Mouse (Mus musculus): Measurements from ENCODE around the gene Il10rb.

Gene Il10rb

DNA sequence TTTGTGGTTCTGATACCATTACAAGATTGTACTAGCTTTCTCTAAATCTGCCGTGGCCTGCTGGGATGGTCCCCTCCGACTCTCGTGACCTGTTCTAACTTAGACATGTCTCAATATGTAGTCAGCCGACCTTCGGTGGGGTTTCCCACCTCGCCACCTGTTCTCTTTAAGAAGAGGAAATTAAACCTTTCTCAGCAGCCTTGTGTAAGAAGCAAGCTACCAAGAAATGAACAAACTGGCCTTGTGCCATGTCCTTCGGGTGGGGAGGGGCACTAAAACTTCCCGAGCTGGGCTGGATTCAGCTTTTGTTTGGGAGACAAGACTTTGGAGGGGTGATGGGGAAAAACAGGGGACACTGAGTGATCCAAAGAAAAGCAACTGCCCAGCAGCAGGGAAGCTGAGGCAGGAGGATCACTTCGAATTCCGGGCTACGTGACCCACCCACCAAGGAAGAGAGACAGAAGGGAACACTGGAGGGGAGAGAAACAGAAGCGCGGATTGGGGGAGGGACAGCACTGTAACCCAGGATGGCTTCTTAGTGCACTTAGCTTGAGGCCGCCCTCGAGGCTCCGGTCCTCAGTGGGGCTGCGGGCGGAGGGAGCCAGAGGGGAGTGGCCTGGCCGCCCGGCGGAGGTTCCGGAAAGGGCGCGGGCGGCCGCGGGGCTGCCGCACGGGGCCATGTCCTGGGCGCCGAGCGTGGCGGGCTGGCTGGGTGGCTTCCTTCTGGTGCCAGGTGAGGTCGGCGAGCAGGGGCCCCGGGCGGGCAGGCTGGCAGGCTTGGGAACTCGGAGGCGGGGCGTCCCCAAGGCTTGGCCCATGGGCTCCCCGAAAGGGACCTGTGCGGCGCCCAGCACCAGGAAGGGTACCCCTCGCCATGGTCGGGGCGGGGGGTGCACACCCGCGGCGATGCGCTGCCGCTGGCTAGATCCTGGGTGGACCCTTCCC lies at the start of gene Il10rb:
Gene Il10rb (plus strand): TSS at position 525 of the 945 bp plus-strand sequence.
- peak; percentile 87 for DNase-seq

DNA sequence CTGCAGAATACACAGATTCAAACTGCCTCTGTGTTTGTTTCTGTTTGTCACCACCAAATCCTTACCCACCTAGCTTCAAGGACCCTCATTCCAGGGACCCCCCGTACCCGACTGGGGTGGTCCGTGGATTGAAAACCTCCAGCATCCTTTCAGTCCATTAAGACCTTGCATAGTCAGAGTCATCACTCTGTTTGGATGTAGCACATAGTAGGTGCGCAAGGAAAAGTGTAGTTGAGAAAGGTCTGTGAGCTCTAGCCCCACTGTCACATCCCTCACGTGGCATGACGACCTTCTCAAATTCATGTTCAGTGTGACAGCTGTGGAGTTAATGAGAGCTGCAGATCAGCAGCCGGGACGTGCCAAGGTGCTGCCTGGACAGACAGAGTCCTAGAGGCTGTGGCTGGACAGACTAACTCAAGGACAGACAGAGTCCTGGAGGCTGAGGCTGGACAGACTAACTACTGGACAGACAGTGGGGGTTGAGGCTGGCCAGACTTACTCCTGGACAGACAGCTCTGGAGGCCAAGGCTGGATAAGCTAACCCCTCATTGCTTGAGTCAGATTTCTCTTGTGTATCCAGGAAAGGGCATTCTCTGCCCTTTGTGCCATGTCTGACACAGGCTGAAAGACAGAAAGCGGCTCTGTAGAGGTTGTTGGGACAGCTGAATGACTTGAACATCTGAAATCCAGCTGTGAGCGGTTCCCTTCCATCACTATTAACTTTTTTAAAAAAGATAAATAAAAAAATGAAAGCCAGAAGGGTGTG lies 49.0 kb upstream of the Il10rb start:
- no peak for DNase-seq

DNA sequence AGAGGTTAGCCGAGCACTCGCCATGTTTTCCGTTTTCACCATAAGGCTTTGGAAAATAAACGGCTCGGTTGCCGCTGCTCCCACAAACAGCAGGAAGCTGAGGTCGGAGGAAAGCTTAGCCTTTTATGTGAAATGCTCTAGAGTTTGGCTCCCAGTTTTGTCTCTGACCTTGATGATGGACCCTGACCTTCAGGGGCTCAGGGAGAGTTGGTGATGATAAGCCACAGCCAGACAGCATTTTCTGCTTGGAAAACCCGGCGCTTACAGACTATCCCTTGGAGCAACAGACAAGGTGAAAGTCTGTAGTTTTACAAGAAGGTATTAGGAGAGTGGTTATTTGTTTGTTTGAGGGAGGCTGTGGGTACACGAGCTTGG lies 48.5 kb upstream of the Il10rb start:
- DNase-seq, result no peak

DNA sequence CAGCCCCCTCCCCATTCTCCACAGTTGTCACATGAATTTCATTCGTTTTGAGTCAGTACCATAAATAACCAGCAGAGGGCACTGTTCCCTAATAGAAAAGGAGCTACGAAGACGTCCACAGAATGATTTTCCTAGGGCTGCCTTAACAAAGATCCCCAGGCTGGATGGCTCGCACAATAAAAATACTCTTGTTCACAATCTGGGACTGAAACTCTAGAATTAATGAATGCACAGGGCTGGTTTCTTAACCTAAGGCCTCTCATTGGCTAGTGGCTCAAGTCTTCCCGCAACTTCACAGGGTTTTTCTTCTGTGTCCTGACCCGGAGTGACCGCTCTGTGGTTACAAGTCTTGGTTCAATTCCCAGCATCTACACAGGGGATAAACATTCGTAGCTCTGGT lies 47.4 kb upstream of the Il10rb start:
- DNase-seq, result peak in 1 of 2 experiments; percentile 41

DNA sequence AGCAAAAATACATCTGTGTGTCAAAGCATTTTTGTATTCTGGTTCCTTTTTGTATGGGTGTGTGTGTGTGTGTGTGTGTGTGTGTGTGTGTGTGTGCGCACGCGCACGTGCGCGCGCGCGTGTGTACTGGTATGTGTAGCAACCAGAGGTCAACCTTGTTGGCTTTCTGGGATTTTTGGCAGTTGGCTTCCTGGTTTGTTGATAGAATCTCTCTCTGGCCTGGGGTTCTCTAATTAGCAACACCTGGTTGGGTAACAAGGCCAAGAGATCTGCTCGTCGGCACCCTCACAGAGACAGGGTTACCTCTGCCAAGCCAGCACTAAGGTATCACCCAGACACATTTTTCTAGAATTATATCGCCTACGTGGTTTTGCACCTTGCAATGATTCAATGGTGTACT lies 46.4 kb upstream of the Il10rb start:
- no peak for DNase-seq

DNA sequence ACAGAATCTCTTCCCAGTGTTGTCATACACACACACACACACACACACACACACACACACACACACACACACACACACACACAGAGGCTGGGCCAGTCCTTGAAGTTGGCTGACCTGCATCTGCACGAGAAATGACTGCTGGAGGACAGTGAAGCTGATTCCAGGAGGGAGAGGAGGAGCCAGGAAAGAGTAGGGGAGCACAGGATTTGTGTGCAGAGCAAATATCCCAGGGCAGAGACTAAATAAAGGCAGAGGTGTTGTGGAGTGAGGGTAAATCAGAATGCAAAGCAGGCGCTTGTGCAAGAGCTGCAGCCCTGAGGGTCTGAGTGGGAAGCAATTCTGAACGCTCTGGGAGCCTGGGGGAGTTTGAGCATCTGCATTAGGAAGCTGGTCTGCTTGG lies 45.8 kb upstream of the Il10rb start:
- no peak for DNase-seq

DNA sequence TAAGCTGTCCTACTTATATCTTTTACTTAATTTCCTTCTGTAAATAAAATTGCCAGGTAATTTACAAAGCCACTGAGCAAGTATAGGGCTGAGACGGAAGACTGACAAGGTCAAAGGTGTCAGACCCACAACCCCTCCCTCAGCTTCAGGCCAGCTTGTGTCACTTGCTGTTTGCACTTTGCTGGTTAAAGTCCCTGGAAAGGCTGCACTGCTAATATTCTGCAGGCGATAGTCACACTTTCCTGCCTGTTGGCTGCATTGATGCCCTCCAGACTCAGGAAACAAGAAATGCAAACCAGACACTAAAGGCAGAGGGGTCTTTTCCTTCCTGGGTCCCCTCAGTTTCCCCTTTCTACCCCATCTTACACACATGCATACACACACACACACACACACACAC lies 44.0 kb upstream of the Il10rb start:
- no peak for DNase-seq

DNA sequence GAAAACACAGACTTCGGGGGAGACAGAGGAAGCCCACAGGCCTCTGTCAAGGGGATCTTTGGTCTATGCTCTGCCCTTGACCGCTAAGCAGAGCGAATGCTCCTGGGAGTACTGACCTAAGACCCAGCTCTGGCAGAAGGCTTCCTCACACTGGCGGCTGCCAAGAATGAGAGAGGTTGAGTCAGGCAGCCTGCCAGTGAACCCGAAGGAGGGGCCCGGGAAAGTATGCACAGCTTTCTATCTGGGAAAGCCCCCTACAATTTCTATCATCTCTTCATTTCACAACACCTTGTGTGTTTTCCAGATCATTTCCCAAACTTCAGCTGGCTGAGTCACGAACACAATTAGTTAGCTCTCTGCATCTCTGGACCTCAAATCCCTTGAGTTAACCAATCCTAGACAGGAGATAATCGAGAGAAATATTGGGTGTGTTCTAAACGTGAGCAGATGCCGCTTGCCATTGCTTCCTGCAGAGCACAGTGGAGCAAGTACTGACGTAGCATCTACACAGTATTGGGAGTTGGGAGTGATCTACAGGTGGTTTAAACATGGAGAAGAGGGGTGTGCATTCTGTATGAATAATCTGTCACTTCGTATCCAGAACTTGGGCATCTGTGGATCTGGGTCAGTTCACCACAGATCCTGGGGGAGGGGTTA lies 43.2 kb upstream of the Il10rb start:
- no peak for DNase-seq

DNA sequence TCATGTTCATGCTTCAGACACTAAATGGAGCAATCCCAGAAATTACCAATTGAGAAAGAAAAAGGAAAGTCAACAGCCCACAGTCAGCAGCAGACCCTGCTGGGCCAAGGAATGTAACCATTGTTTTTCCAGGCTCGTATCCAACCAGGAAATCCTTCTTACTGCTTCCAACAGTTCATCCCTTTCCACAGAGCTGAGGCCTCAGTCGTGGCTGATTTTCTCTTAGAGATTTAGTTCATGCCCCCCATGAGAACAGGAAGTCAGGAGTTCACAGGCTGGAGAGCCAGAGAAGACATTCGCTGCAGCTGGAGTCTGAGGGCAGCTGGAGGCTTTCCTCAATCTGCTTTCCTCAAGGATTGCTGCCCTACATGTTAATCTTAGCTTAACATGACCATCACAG lies 42.5 kb upstream of the Il10rb start:
- DNase-seq, result no peak

DNA sequence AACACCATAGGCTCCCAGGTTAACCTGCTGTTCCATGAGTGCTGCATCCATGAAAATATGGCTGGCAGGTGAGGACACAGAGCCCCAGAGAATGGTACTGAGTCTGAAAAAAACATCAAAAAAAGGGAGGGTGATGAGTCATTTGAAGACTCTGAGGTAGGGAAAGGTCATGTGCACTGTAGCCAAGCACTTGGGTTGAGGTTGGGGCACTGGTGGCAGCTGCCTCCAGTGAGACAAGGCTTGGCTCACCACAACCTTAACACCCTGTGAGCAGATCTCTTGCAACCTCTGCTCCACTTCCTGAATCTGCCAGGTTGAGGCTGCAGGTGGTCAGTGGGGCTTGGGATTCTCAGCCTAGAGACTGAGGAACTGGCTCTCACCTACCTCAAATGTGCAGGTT lies 39.4 kb upstream of the Il10rb start:
- DNase-seq, result peak in 1 of 2 experiments; percentile 30

DNA sequence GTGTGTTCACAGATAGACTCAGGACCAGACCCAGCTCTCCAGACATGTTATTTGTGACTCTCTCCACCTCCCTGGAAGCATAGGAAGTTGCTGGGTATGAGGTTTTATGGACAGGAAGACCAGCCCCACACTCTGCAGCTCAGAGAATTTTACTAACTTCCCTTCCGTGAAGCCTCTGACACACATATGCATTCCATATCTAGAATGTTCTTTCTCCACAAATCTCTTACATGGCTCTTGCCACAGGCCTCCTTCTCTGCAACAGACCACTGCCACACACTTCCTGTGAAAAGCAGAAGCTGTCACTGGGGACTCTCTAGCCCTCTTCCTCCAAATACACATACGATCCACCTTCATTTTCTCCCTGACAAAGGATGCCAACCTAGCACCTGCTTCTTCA lies 38.9 kb upstream of the Il10rb start:
- DNase-seq, result no peak

DNA sequence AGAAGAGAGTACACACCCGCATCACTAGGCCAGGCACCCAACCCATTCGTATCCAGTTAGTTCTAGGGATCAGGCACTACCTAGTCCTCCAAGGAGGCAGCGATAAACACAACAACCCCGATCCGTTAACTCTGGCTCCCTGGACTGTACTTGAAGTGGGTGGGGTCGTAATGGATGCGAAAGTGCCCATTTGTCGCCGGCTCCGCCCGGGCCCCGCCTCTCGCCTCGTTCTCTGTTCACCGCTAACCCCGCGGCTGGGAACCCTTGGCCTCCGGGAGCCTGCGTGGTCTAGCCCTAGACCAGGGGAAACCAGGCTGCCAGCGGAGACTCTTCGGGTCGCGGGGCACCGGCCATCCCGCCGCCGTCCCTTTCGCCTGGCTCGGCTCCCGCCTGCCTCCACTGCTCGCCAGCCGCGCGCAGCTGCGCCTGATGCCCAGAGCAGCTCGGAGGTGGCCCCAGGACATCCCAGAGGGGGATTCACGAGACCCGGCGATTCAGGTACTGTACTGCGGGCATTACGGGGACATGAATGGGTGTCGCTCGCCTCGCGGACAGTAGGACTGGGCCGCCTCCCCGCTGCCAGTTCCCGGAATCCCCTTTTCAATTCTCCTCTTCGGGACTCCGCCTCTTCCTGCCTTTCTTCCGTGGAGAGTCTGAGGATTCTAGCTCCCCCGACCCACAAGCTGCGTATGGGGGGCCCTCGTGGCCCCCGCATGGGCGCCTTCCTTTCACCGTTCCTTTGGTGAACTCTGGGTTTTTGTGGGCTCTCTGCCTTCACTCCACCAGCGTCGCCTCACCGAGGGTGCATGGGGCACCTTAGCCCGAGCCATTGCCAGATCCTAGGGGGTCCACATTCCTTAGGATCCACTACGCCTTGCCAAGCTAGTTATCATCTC lies 33.1 kb upstream of the Il10rb start, which contains the start of gene Ifnar2:
Gene Ifnar2 (plus strand): TSS at position 207 of the 896 bp plus-strand sequence.
- peak; percentile 73 to 82 for DNase-seq

DNA sequence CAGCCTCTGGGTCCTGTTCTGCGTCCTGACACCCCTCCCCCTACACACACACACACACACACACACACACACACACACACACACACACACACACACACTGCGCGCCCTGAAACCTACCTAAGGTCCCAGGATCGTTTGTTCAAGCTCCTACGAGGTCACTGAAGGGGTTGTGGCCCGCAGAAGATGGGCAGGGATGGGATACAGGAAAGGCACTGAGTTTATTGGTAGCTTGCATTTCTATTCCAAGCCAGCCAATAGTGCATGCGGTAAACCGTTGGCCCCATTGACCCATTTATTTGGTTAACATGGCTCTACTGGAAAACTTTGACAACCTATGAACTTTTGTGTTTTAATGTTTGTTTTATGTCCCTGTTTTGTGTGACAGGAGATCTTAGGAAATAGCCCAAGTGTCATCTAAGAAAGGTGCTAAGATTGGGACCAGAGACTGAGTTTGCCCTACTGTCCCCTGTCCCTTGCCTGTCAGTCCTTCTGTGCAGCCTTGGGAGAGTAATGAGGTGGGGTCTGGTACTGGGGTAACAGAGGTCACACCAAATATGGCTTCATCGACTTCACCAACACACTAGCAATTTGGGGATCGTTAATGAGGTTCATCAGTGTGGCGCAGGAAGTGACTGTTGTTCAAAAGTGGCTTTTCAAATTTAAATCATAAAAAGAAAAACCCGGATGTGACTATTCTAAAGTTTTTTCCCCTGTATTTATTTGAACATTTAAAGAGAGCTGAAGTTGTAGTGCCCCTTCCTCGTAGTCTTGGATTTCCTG lies 32.3 kb upstream of the Il10rb start:
- DNase-seq, result no peak

DNA sequence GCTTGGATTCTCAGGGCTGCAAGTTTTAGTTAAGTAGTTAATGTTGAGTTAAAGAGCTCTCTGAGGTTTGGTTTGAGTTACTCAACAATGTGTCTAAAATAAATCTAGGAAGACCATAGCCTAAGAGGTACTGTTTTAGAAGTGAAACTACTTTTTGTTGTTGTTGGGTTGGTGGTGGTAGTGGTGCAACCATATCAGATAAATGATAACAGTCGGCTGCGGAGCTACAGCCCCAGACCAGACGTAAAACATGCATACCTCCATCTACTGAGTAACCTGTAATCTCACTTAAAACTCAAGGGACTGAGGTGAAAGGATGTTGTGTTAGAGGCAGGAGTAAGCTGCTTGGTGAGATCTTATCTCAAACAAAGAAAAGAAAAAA lies 31.7 kb upstream of the Il10rb start:
- DNase-seq, result no peak

DNA sequence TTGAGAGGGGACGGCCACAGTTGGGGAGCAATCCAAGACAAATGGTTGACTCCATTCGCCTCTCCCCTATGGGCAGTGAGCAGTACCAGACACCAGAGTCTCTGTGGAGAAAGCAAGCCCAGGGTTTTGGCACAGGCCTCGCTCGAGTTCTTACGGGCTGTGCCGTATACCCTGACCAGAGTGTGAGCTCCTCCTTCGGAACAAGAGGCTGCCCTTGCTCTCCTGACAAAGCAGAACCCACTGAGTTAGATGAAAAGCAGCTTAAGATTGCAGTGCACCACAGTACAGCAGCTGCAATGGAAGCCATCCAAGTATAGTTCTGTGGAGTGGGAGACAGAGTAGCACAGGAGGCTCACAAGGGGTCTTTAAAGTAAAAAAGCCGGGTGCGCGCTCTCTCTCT lies 29.3 kb upstream of the Il10rb start:
- no peak for DNase-seq

DNA sequence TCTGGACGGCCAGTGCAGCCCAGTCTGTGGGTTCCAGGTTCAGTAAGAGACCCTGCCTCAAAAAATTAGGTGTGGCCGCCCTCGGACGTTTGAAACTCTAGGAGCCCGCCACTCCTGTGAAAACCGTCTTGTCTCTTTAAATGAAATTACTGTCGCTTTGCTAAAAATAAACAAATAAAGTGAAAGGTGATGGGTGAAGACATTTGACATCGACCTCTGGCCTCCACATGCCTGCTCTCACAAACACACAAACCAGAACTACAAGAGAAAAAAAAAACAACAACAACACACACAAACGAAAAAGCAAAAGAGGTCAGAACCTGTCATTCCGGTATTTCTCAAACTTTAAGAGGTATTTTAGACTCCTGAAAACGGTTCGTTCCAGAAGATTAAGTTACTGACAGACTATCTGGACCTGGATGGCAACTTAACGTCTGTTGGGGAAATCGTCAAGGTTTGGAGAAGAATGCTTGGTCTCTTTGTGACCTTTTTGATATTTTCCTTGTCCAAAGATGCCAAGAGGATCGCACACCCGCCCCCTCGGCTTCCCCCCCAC lies 27.5 kb upstream of the Il10rb start:
- DNase-seq, result no peak

DNA sequence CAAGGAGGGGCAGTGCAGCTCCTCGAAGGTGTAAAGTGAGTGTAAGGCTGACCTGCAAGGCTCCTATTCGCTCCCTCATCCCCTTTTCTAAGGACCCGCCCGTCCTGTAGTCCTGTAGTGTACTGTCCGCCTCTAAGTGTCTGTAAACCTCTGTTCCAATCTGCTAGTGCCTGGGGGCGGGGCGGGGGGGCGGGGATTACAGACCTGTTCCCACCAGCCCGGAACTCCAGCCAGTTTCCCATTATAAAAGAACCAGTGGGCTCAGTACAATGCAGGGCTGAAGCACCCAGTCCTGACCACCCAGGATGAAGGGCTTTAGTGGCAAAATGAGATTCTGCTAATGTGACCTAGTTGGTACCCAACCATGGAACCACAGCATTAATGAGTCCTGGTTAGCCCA lies 27.0 kb upstream of the Il10rb start:
- no peak for DNase-seq

DNA sequence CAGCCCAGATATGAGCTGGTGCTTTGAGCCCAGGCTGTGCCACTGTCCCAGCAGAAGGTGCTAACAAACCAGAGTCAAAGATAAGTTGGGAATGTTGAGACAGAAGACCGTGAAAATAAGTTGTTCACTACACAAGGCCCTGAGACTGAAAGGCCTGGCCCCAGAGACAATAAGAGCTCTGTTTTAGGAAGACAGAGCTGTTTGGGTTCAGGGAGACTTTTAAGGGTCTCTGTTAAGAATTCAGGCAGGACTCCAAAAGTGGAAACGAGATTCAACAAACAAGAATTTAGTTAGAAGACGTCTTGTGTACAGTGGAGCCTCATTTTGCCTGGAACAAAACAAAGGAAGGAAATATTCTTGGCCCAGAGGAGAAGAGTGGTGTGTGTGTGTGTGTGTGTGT lies 26.6 kb upstream of the Il10rb start:
- no peak for DNase-seq

DNA sequence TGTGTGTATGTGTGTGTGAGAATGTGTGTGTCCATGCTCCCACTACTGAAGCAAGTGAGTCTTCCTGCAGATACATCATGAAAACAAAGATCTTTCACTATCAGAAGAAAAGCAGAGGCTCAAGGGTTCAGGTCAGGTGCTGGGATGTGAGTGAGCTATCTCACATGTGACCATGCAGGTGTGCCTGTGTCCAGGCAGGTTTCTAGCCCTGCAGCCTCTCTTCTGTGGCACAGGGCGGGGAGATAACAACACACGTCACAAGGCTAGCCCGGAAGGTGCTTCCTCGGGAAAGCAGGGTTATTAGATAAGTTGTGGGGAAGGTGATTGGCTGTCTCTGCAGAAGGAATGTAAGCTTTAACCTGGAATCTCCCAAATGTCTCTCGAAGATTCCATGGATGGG lies 25.8 kb upstream of the Il10rb start:
- DNase-seq, result no peak

DNA sequence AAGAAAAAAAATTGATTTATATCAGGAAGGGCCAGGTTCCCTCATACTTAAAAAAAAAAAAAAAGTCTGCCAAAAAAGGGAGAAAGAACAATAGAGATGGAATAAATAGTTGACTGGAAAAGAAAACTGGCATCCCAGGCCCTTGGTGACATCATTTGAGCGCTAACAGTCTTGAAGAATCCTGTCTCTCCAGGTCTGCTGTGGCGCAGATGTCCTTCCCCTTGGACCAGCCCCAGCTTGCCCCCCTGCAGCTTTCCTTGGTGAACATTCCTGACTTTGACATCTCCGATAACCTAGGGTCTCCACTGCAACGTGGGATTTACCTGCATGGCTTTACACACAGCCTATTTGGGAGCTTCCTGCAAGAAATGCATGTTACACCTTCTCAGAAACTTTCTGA lies 24.4 kb upstream of the Il10rb start:
- DNase-seq, result no peak

DNA sequence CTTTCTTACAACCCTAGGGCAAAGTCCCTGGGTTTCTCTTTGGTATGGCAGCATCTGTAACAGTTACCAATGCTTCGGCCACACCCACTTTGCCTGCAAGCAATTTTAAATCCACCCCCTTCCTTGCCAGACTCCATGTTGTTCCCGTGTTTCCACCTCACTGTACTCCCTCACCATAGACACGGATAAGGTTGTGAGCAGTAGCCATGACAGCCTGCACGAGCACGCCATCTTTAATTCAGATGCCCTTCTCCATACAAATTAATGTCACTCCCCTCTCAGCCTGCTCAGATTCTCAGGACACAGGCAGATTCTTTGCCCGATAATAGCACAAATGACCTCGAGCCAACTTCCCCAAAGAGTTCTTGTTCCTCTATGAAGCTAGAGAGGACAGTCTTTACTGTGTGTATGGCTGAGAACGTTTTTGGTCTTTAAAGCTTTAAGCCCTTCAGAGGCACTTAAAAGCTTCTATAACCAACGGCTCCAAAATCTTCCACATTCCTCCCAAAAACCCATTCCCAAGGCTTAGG lies 23.6 kb upstream of the Il10rb start:
- DNase-seq, result no peak

All from spleen, adult 18-20 months (tissue).